Mouse (Mus musculus) intestine, embryonic 14.5 days (tissue): ENCODE measurements at regions not wholly inside any gene's neighbourhood (a gene's known extent, or its start where the extent isn't known, plus 50 kb on each side); places are given as distances from the start of the nearest gene placed in this dataset.

Experiments
- ATAC-seq: fragments of 200-750 bp; cut with Nextera tagmentation; replicated peaks from 2 replicates; pipeline ENCODE4 v1.8.0; 2017; ENCODE audit warnings: low read depth, moderate number of reproducible peaks, moderate TSS enrichment, moderate library complexity; ENCODE audit not compliant: low FRiP score, low TSS enrichment
- DNase-seq: peaks from one replicate; pipeline ENCODE4 v3.0.0-alpha.2; 2018; ENCODE audit warnings: low spot score
- H3K27ac ChIP-seq: fragments of 300-500 bp; sonication (generic); 2 replicates; pipeline ENCODE4 v1.5.1; 2014; ENCODE audit warnings: low read depth, mild to moderate bottlenecking, control low read depth
- H3K27me3 ChIP-seq: fragments of 300-500 bp; sonication (generic); replicated peaks from 2 replicates; pipeline ENCODE4 v1.6.1; 2014; ENCODE audit warnings: low read length, control low read depth; ENCODE audit not compliant: control insufficient read depth, insufficient read depth
- H3K36me3 ChIP-seq: fragments of 300-500 bp; sonication (generic); 2 replicates; pipeline ENCODE4 v1.6.1; 2014; ENCODE audit warnings: low read length, control low read depth; ENCODE audit not compliant: control insufficient read depth, insufficient read depth
- H3K4me1 ChIP-seq: fragments of 300-500 bp; sonication (generic); replicated peaks from 2 replicates; pipeline ENCODE4 v1.6.1; 2014; ENCODE audit warnings: low read length, control low read depth, mixed read lengths; ENCODE audit not compliant: control insufficient read depth, insufficient read depth
- H3K4me2 ChIP-seq: fragments of 300-500 bp; sonication (generic); 2 replicates; pipeline ENCODE4 v1.6.1; 2014; ENCODE audit warnings: low read length
- H3K4me3 ChIP-seq: fragments of 300-500 bp; sonication (generic); 2 replicates; pipeline ENCODE4 v1.5.1; 2014; ENCODE audit warnings: low read depth, low read length, control low read depth, mixed read lengths
- H3K9ac ChIP-seq: fragments of 300-500 bp; sonication (generic); 2 replicates; pipeline ENCODE4 v1.6.1; 2014; ENCODE audit warnings: mild to moderate bottlenecking, low read length
- H3K9me3 ChIP-seq: fragments of 300-500 bp; sonication (generic); 2 replicates; pipeline ENCODE4 v1.6.1; 2016; ENCODE audit warnings: low read length, control low read depth; ENCODE audit not compliant: control insufficient read depth
- WGBS: fragments of 180-500 bp; shearing (Covaris S2); extraction: QIAGEN DNeasy Blood & Tissue Kit; methylation state at CpG from one replicate; pipeline ENCODE4 v1.1.7; 2014; 5-methylcytosine and 5-hydroxymethylcytosine counted together

GRCm38 (mm10) chr15:96183069-96183468, 104.2 kb upstream of the Arid2 start:
- no peak for DNase-seq
- Histone ChIP-seq H3K4me1 (no peaks in the 10 kb centered on the region), H3K4me2 (no peak overlapping the region), H3K36me3 (no peaks in the 10 kb centered on the region), H3K27me3 (no peaks in the 10 kb centered on the region), H3K4me3 (no peak overlapping the region), H3K9ac (no peak overlapping the region), H3K27ac (no peak overlapping the region), H3K9me3 (no peaks in the 10 kb centered on the region)
- no peak for ATAC-seq
- WGBS, result 71% methylated on average over 6 of the region's 6 CpGs

- H3K4me2 ChIP-seq, result no peak overlapping the region
- DNase-seq (no peak), ATAC-seq (no peak)
- H3K27me3 ChIP-seq, result no peaks in the 10 kb centered on the region
- no peak overlapping the region for H3K27ac ChIP-seq
- H3K36me3 ChIP-seq, result no peaks in the 10 kb centered on the region
- no peaks in the 10 kb centered on the region for H3K4me1 ChIP-seq
- WGBS, result 63% methylated on average over 8 of the region's 8 CpGs
- H3K9ac ChIP-seq, result no peak overlapping the region
- H3K4me3 ChIP-seq, result no peak overlapping the region
- no peaks in the 10 kb centered on the region for H3K9me3 ChIP-seq
Observed at GRCm38 (mm10) chr15:96184666-96185065, 102.7 kb upstream of the Arid2 start.

GRCm38 (mm10) chr15:96185429-96185828, 101.9 kb upstream of the Arid2 start:
- Histone ChIP-seq H3K4me2 (no peak overlapping the region), H3K36me3 (no peaks in the 10 kb centered on the region), H3K27me3 (no peaks in the 10 kb centered on the region), H3K4me1 (no peaks in the 10 kb centered on the region), H3K9ac (no peak overlapping the region), H3K27ac (no peak overlapping the region), H3K9me3 (no peaks in the 10 kb centered on the region), H3K4me3 (no peak overlapping the region)
- WGBS, result 60% methylated on average over 4 of the region's 4 CpGs
- ATAC-seq (no peak), DNase-seq (no peak)

- 23% methylated on average over 5 of the region's 6 CpGs for WGBS
- DNase-seq (no peak), ATAC-seq (no peak)
- no peak overlapping the region for H3K4me3 ChIP-seq
- H3K4me2 ChIP-seq, result no peak overlapping the region
- no peaks in the 10 kb centered on the region for H3K9me3 ChIP-seq
- H3K36me3 ChIP-seq, result no peaks in the 10 kb centered on the region
- H3K27me3 ChIP-seq, result no peaks in the 10 kb centered on the region
- H3K27ac ChIP-seq, result no peak overlapping the region
- no peak overlapping the region for H3K9ac ChIP-seq
- H3K4me1 ChIP-seq, result no peaks in the 10 kb centered on the region
Observed at GRCm38 (mm10) chr15:96185901-96186300, 101.4 kb upstream of the Arid2 start.

- ATAC-seq (no peak), DNase-seq (no peak)
- Histone ChIP-seq H3K9me3 (no peaks in the 10 kb centered on the region), H3K9ac (no peak overlapping the region), H3K27ac (no peak overlapping the region), H3K4me1 (no peaks in the 10 kb centered on the region), H3K27me3 (no peaks in the 10 kb centered on the region), H3K36me3 (no peaks in the 10 kb centered on the region), H3K4me3 (no peak overlapping the region), H3K4me2 (no peak overlapping the region)
- WGBS, result 67% methylated on average over 2 of the region's 2 CpGs
Observed at GRCm38 (mm10) chr15:96189551-96189950, 97.8 kb upstream of the Arid2 start.

GRCm38 (mm10) chr15:96197413-96197812, 89.9 kb upstream of the Arid2 start:
- 77% methylated on average over 10 of the region's 10 CpGs for WGBS
- Histone ChIP-seq H3K9me3 (no peaks in the 10 kb centered on the region), H3K27ac (no peak overlapping the region), H3K4me3 (no peak overlapping the region), H3K4me2 (no peak overlapping the region), H3K36me3 (no peaks in the 10 kb centered on the region), H3K4me1 (no peaks in the 10 kb centered on the region), H3K9ac (no peak overlapping the region), H3K27me3 (no peaks in the 10 kb centered on the region)
- DNase-seq (no peak), ATAC-seq (no peak)

GRCm38 (mm10) chr15:96197932-96198331, 89.4 kb upstream of the Arid2 start:
- Histone ChIP-seq H3K27ac (no peak overlapping the region), H3K4me3 (no peak overlapping the region), H3K4me1 (no peaks in the 10 kb centered on the region), H3K9me3 (no peaks in the 10 kb centered on the region), H3K36me3 (no peaks in the 10 kb centered on the region), H3K4me2 (no peak overlapping the region), H3K9ac (no peak overlapping the region), H3K27me3 (no peaks in the 10 kb centered on the region)
- DNase-seq (no peak), ATAC-seq (no peak)
- 57% methylated on average over 5 of the region's 5 CpGs for WGBS

GRCm38 (mm10) chr15:96201273-96201672, 86.0 kb upstream of the Arid2 start:
- Histone ChIP-seq H3K4me2 (no peak overlapping the region), H3K36me3 (no peaks in the 10 kb centered on the region)
- 74% methylated on average over 3 of the region's 3 CpGs for WGBS

GRCm38 (mm10) chr15:96201701-96202460, 85.4 kb upstream of the Arid2 start:
- WGBS, result 91% methylated on average over 10 of the region's 10 CpGs
- H3K9me3 ChIP-seq, result no peaks in the 10 kb centered on the region
- H3K36me3 ChIP-seq, result no peaks in the 10 kb centered on the region
- no peaks in the 10 kb centered on the region for H3K4me1 ChIP-seq
- H3K4me2 ChIP-seq, result no peak overlapping the region
- no peak overlapping the region for H3K27ac ChIP-seq
- ATAC-seq, result no peak
- DNase-seq, result no peak
- no peak overlapping the region for H3K4me3 ChIP-seq
- H3K9ac ChIP-seq, result no peak overlapping the region
- no peaks in the 10 kb centered on the region for H3K27me3 ChIP-seq

More at GRCm38 (mm10) chr15:96201273-96201672, 86.0 kb upstream of the Arid2 start:
- H3K4me1 ChIP-seq, result no peaks in the 10 kb centered on the region
- ATAC-seq (no peak), DNase-seq (no peak)
- H3K27ac ChIP-seq, result no peak overlapping the region
- H3K9me3 ChIP-seq, result no peaks in the 10 kb centered on the region
- no peaks in the 10 kb centered on the region for H3K27me3 ChIP-seq
- H3K9ac ChIP-seq, result no peak overlapping the region
- no peak overlapping the region for H3K4me3 ChIP-seq
